In genomic region chr16:3699281-3699680, GRCm38 (mm10) we compare ENCODE assay signal across 16 mouse cellular contexts. TPM values are rescaled to one million over a fixed set of nuclear protein-coding genes. Genes with fewer than 3 reads are reported as not detected.
DNase-seq lines count a peak whose midpoint lies in the region; TF ChIP-seq lines count a peak whose summit lies in the region.
"Had no signal": no experiment of that assay in that cellular context is flagged by ENCODE, and none has a peak within 500 bp of the region (broad histone marks: within the 10 kb centered on the region; RNA-seq: fewer than 3 reads in every experiment).

No protein-coding gene starts in this region.

- peak overlapping the region; percentile 50 for H3K4me3 ChIP-seq in testis, adult 2 months (ENCODE audit: control insufficient read depth, low read depth, low read length)
- no peak overlapping the region for H3K4me3 ChIP-seq in bone marrow, adult 2 months (replicated peaks; ENCODE audit: control insufficient read depth, low read depth, low read length)
- H3K4me3 ChIP-seq: embryonic facial prominence, embryonic 12.5 days; liver, embryonic 13.5 days; neural tube, embryonic 15.5 days had no signal

- no peak overlapping the region for H3K27ac ChIP-seq in testis, adult 2 months (ENCODE audit: control insufficient read depth, insufficient read depth, low read depth, low read length)
- peak overlapping the region; percentile 79 for H3K27ac ChIP-seq in bone marrow, adult 2 months (ENCODE audit: control insufficient read depth, insufficient read depth, low read depth, low read length, poor library complexity)
- H3K27ac ChIP-seq: embryonic facial prominence, embryonic 12.5 days; liver, embryonic 13.5 days; neural tube, embryonic 15.5 days; stomach, postnatal 0 days had no signal

- TF ChIP-seq CTCF in testis, adult 2 months (IDR thresholded peaks at IDR 0.05; ENCODE audit: control insufficient read depth, insufficient read depth, insufficient replicate concordance, low read depth, low read length): no peak
- TF ChIP-seq CTCF in bone marrow, adult 2 months (IDR thresholded peaks at IDR 0.05; ENCODE audit: control insufficient read depth, insufficient read depth, low read length): no peak

- WGBS in bone marrow, adult 2 months: 33% methylated on average over 8 of the region's 8 CpGs

- H3K27me3 ChIP-seq in testis, adult 2 months (ENCODE audit: control insufficient read depth, insufficient read depth, low read length): no peaks in the 10 kb centered on the region
- H3K27me3 ChIP-seq: embryonic facial prominence, embryonic 12.5 days; liver, embryonic 13.5 days; neural tube, embryonic 15.5 days had no signal

- intact Hi-C loops in left cerebral cortex, postnatal 14 days (cut with DNase I): no loop called here

- no peaks in the 10 kb centered on the region for H3K36me3 ChIP-seq in testis, adult 2 months (ENCODE audit: control insufficient read depth, insufficient read depth, low read length)
- H3K36me3 ChIP-seq: embryonic facial prominence, embryonic 12.5 days; liver, embryonic 13.5 days; neural tube, embryonic 15.5 days had no signal

- H3K4me1 ChIP-seq in testis, adult 2 months (ENCODE audit: control insufficient read depth, insufficient read depth, low read length): no peaks in the 10 kb centered on the region
- peaks cover 4% of the 10 kb centered on the region for H3K4me1 ChIP-seq in bone marrow, adult 2 months (ENCODE audit: control insufficient read depth, insufficient read depth, low read length)
- H3K4me1 ChIP-seq: embryonic facial prominence, embryonic 12.5 days; liver, embryonic 13.5 days; neural tube, embryonic 15.5 days had no signal

- DNase-seq in testis, postnatal 10 days (ENCODE audit: low spot score): no peak
- peak; percentile 18 to 26 for DNase-seq in lung, postnatal 4 days
- DNase-seq in left cerebral cortex, postnatal 14 days (ENCODE audit: low spot score in 2 of 2): no peak
- no peak for DNase-seq in thymus, postnatal 25 days
- DNase-seq in embryo, embryonic 9.5 days (ENCODE audit: extremely low spot score): no peak
- DNase-seq: adrenal gland, postnatal 14 days; cerebellum, adult 8-10 months; heart, postnatal 14 days; liver, embryonic 13.5 days; midbrain, embryonic 14.5 days had no signal

- TF ChIP-seq POLR2A in testis, adult 2 months (IDR thresholded peaks at IDR 0.05; ENCODE audit: control insufficient read depth, low read depth, low read length): no peak
- no peak for TF ChIP-seq POLR2A in bone marrow, adult 2 months (IDR thresholded peaks at IDR 0.05; ENCODE audit: borderline replicate concordance, control insufficient read depth, low read depth, low read length)

RNA-seq across cellular contexts. Expression of gene Mefv, which starts 18.6 kb away (rescaled TPM):
- 0.04 TPM in 1 of 2 replicates, not detected in the other for polyA plus RNA-seq in testis, adult 2 months (2012; rRNA removed)
- polyA plus RNA-seq in bone marrow, adult 2 months (2011; ENCODE audit: insufficient read depth, insufficient read length, low replicate concordance, missing spikeins): 2.2 and 11.8 TPM in 2 replicates
- not detected for total RNA-seq in left cerebral cortex, postnatal 14 days (2021)
- total RNA-seq: heart, postnatal 14 days had no signal
- polyA plus RNA-seq: embryonic facial prominence, embryonic 12.5 days; forebrain, embryonic 16.5 days; midbrain, embryonic 14.5 days; neural tube, embryonic 15.5 days; stomach, postnatal 0 days had no signal

RNA-seq across cellular contexts. Expression of gene Zfp263, which starts 44.6 kb away (rescaled TPM):
- 11.1 and 11.7 TPM in 2 replicates for polyA plus RNA-seq in testis, adult 2 months (2012; rRNA removed)
- polyA plus RNA-seq in bone marrow, adult 2 months (2011; ENCODE audit: insufficient read depth, insufficient read length, low replicate concordance, missing spikeins): 11.9 and 14.8 TPM in 2 replicates
- total RNA-seq in left cerebral cortex, postnatal 14 days (2021): 10 to 100 TPM; 18.5 to 19.4 TPM

Comparison
In these comparisons a context has a peak if more than half of its experiments do, and no peak if none do; other contexts are left out.
1. DNase-seq: peak in lung, postnatal 4 days (2 of 2); none in testis, postnatal 10 days (single experiment), left cerebral cortex, postnatal 14 days (0 of 2), thymus, postnatal 25 days (single experiment) and embryo, embryonic 9.5 days (single experiment).